Mouse (Mus musculus) embryo, embryonic 10.5 days (tissue): ENCODE measurements at regions not wholly inside any gene's neighbourhood (a gene's known extent, or its start where the extent isn't known, plus 50 kb on each side); places are given as distances from the start of the nearest gene placed in this dataset.

Experiments
- DNase-seq: peaks from one replicate; pipeline ENCODE4 v3.0.0-alpha.2; 2015; ENCODE audit warnings: low spot score

- DNase-seq = peak; percentile 79
These were observed 218.3 kb downstream of the Myo1b start for GRCm38 (mm10) chr1:51697265-51698192.

GRCm38 (mm10) chr1:51696471-51696870, 218.2 kb upstream of the Nabp1 start:
- peak; percentile 36 for DNase-seq

DNA sequence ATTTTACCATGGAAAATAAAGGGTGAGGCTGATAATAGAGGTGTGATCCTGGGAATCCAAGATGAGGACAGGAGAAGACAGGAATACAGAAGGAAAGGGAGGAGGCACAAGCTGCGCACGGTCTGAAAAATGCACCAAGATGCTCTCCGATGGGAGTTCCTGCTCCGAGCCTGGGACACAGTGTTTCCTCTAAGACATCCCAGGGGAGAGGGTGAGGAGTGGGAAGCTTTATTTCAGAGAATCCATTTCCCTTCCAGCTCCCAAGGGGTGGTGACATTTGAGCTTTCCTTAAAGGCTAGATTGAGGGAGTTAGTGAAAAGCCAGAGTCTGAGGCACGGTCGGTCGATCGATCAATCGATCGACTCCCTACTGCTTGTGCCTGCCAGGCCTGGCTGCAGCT, 212.7 kb upstream of the Nabp1 start:
- DNase-seq = no peak

DNA sequence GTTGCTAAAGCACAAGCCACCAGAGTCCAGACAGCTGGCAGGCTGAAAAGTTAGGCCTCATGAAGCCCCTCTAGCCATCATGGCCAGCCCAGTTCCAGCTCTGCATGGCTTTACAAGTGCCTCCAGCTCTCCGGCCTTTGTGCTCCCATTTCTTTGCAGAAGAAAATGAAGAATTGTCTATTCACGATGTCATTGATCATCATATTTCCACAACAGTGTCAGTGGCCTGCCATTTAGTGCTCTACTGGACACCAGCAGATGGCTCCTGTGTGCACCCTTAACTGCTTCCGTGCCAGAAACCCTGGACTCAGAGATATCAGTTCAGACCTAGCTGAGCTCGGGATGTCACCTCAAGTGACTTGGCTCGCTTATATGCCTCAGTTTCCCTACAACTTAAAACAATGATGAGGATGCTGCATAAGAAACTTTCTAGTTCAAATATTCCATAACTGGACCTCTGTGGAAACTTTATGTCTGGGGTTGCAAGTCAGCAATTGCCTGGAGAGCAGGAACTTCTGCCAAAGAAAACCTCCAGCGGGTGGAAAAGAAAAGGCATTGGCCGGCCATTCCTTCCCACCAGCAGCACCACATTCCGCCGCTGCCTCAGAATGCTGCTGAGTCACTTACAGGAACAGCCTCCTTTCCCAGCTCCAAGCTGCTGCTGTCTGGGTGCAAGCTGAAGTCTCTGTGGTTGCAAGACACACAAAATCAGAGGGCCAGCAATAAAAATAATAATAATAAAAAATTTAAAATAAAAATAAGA, 211.4 kb upstream of the Nabp1 start:
- no peak for DNase-seq

DNA sequence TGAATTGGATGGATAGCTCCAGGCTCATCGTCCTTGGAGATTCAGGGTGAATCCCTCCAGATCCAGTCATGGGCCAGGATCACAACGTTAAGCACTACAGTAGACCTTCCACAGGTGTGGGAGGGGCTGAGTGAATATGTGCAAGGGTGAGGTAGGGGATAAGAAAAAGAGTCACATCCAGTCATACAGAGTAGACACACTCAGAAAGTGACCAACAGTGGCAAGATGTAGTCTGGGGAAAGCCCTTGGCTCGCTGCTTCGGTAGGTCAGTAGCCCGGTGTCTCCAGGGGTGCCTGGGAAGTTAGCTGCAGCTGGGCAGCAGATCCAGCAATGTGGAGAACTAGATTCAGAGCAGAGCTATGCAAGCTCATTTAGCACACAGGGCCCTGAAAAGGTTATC, 210.7 kb upstream of the Nabp1 start:
- no peak for DNase-seq

GRCm38 (mm10) chr1:51688224-51688545, 210.0 kb upstream of the Nabp1 start:
- no peak for DNase-seq

DNA sequence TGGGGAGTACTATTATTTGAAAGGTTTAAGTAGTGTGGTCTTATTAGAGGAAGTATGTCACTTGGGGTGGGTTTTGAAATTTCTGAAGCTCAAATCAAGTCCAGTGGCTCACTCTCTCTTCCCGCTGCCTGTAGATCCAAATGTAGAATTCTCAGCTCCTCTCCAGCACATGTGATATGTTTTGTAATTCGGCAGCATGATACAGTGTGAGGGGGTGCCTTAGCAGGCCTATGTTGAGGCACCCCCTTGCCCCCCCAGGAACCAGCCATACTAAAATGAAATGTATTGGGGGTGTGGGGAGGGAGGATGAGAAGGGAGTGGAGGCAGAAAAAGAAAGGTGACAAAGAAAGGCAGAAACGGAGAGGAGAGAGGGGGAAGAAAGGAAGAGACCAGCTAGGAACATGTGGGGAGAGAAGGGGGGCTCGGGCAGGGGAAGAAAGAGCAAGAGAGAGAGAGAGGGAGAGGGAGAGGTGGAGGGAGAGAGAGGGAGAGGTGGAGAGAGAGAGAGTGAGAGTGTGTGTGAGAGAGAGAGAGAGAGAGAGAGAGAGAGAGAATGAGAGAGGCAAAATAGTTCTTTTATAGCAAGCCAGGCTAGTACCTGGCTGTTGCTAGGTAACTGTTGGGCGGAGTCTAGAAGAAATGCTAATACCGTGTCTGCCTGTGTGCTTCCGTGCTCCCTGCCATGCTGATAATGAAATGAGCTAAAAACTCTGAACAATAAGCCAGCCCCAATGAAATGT, 209.4 kb upstream of the Nabp1 start:
- peak; percentile 26 for DNase-seq

DNA sequence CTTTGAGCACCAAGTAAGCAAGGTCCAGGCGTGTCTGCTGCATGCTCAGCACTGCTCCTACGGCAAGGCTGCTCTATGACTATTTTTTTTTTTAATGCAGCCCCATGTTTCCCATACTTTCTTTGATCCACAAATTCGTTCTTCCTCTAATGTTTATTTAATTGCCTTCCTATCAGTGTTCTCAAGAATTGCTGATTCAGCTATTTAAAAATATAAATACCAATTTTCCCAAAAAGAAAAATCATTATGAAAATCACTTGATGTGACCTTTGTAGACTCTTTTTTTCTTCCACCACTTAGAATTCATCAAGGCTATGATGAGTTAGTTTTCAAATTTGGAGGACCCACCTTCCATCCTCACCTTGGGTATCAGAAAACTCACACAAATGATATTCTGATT, 208.5 kb upstream of the Nabp1 start:
- DNase-seq = no peak

DNA sequence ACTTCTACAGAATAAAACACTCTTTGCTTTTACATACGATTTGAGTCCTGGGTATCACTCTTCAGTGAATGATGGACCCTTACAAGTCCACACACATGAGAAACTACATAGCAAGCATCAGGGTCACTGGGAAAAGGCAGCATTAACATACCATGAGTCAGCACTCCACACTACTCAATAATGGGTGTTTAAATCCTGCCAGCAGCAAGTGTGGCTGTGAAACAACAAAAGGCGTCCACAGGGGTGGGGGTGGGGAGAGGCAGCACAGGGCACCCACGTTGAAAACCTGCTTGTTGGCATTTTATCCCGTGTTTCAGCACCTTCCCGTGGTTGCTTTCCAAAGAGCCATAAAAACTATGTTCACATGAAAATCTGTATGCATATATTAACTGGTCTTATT, 204.0 kb upstream of the Nabp1 start:
- no peak for DNase-seq

DNA sequence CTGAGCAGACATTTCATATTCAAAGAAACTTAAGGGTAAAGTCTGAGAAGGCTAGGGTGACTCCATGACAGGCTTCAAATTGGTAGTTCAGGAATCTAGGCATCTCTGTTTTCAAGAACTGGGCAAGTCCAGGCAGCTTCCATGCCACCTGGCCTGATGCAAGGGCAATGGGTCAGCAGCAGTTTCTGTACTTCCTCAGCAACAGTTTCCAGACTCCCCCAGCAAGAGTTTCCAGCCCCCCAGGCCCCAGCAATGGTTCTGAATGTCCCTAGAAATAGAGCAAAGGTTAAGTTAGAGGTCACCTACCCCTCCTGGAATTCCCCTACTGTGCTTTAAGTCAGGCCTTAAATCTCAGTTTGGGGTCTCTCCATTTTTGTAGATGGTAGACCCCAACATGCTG, 203.6 kb upstream of the Nabp1 start:
- DNase-seq = no peak

DNA sequence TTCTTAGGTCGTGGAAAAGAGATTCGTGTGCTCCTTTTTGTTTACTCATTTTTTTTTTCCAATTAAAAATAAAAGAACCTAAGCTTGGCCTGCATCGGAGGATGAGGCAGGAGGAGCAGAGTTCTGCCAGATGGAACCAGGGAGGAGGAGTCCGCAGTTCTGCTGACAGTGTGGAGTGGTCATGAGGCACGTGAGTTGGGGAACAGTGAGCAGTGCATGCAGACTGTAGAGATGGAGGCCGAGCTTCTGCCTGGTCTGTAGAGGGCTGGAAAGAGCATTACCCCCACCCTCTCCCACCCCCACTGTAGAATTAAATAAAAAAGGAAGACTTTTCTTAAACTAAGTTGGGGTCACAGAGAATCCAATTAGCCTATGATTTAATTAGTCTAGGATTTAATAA, 202.5 kb upstream of the Nabp1 start:
- no peak for DNase-seq

DNA sequence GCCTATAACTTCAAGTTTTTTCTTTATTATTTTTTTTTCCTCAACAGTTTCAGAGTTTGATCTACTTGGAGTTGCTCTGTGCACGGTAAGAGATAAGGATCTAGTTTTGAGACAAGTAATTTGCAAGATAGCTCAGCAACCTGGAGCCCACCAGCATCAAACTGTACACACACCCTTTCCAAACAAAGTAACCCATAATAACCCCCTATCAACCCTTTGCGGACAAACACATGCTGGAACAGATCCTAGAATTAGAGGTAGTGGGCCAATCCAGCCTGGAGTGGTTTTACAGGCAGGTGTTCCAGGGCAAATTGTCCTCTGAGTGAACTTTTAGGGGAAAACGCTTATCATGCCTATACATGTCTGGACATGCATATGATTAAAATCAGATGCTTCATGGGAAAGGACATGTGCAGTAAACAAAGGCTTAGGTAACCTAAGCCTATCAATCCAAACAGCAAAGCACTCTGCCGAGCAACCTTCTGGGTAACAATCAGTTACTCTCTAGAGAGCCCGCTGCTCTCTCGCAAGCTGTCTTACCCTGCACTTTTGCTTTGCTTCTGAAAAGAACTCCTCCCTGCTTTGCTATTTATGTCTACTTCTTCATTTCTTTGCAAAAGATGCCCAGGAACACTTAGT, 200.2 kb upstream of the Nabp1 start:
- no peak for DNase-seq

DNA sequence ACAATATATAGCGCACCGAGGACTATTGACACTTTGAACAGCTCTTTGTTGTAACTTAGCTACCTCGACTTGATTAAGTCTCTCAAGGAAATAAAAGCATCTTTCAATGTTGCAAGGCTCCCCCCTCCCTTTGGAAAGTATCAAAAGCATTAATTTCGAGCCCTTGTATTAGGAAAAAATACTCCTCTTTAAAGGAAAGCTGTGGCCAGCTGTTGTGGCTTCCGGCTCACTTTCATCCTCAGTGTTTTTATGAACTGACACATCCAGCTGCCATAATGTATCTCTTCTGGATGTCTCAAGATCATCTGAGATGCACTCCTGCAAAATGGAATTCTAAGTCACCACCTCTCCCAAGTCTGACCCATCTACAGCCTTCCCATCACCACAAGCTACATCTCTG, 199.6 kb upstream of the Nabp1 start:
- no peak for DNase-seq

- no peak for DNase-seq
These were observed 193.5 kb upstream of the Nabp1 start for GRCm38 (mm10) chr1:51671691-51672090.

GRCm38 (mm10) chr1:51671287-51671686, 193.1 kb upstream of the Nabp1 start:
- no peak for DNase-seq

- no peak for DNase-seq
These were observed 191.8 kb upstream of the Nabp1 start for GRCm38 (mm10) chr1:51670009-51670408.

DNA sequence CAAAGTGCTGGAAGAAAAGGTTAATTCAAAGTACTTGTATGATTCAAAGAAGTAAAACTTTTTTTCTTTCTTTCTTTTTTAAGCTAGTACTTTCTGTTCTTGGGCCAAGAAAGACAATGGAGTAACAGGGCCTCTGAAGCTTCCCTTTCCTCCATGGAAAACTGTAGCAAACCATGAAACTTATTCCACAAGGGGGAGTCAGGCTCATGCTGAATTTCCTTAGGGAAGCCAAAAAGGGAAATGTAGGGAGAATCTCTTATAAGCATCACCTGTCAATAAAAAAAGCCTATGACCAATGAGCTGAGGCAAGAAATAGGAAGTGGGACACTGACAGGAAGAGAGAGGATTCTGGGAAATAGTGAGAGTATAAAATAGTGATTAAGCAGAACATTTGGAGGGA, 190.7 kb upstream of the Nabp1 start:
- peak; percentile 70 for DNase-seq

- no peak for DNase-seq
These were observed 182.3 kb upstream of the Nabp1 start for GRCm38 (mm10) chr1:51660531-51660930.

DNA sequence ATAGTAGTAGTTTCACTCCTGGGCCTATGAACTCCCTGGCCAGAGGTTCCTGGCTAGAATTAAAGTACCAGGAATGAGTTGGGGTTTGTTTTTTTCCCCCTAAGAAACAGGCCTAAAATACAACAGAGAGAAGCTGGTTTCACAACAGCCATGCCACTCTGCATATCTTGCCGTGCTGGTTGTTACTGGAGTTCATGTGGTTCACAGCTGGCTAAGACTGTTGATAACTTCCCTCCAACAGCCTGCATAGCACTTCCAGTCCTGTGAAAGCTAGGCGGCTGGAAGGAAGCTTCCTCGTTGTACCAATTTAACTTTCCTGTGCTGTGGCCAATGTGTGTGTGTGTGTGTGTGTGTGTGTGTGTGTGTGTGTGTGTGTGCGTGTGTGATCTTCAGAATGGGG, 179.0 kb upstream of the Nabp1 start:
- DNase-seq = no peak

- peak; percentile 55 for DNase-seq
These were observed 172.4 kb upstream of the Nabp1 start for GRCm38 (mm10) chr1:51650653-51650995.

- peak; percentile 70 for DNase-seq
These were observed 171.9 kb upstream of the Nabp1 start for GRCm38 (mm10) chr1:51649963-51650652.

- DNase-seq = no peak
These were observed 169.7 kb upstream of the Nabp1 start for GRCm38 (mm10) chr1:51647955-51648354.
